Mouse (Mus musculus) left cerebral cortex, adult 18-20 months (tissue): ENCODE measurements around the gene Clec4f. TPM values are rescaled to one million over a fixed set of nuclear protein-coding genes. Genes with fewer than 3 reads are reported as not detected.
A peak's percentile ranks its signal among the peaks of the same experiment; 100 is the strongest.

Experiments used
- DNase-seq, 2 experiments: peaks; one replicate each; pipeline ENCODE4 v3.0.0; 2021 to 2022; ENCODE audit warnings: low spot score in 2 of 2, mixed read lengths in 1 of 2
- long read RNA-seq, 2 experiments: library from polyadenylated mRNA; stranded (forward); transcript quantifications; one replicate each; pipeline ENCODE4 v2.0.0; 2021
- total RNA-seq, 2 experiments: library from RNA; stranded (reverse); gene quantifications; 2 replicates each; pipeline ENCODE4 v1.2.3; 2021

The Clec4f gene
- not detected for total RNA-seq
- long read RNA-seq, experiment 1, result 0 reads
- long read RNA-seq, experiment 2, result 0 reads

- no peak for DNase-seq
Measured at GRCm38 (mm10) chr6:83656087-83656486, at the start of gene Clec4f. TSS of gene Clec4f (minus strand) at chr6:83656187.

GRCm38 (mm10) chr6:83704701-83705100 lies 48.7 kb upstream of the Clec4f start:
- DNase-seq, result no peak

GRCm38 (mm10) chr6:83704294-83704693 lies 48.3 kb upstream of the Clec4f start:
- no peak for DNase-seq

GRCm38 (mm10) chr6:83703722-83704078 lies 47.7 kb upstream of the Clec4f start:
- DNase-seq, result no peak

GRCm38 (mm10) chr6:83703000-83703721 lies 47.2 kb upstream of the Clec4f start:
- no peak for DNase-seq

GRCm38 (mm10) chr6:83702146-83702999 lies 46.4 kb upstream of the Clec4f start:
- DNase-seq, result no peak

GRCm38 (mm10) chr6:83701001-83701400 lies 45.0 kb upstream of the Clec4f start:
- DNase-seq, result no peak

GRCm38 (mm10) chr6:83699971-83700370 lies 44.0 kb upstream of the Clec4f start:
- DNase-seq, result no peak

- no peak for DNase-seq
Measured at GRCm38 (mm10) chr6:83697932-83698331, 41.9 kb upstream of the Clec4f start.

GRCm38 (mm10) chr6:83696684-83697083 lies 40.7 kb upstream of the Clec4f start:
- DNase-seq, result no peak

- no peak for DNase-seq
Measured at GRCm38 (mm10) chr6:83695731-83696130, 39.7 kb upstream of the Clec4f start.

GRCm38 (mm10) chr6:83693835-83694234 lies 37.8 kb upstream of the Clec4f start:
- peak in 1 of 2 experiments; percentile 58 for DNase-seq

- DNase-seq, result no peak
Measured at GRCm38 (mm10) chr6:83692962-83693361, 37.0 kb upstream of the Clec4f start.

GRCm38 (mm10) chr6:83690936-83691335 lies 34.9 kb upstream of the Clec4f start:
- no peak for DNase-seq

- peak in 1 of 2 experiments; percentile 21 for DNase-seq
Measured at GRCm38 (mm10) chr6:83690277-83690676, 34.3 kb upstream of the Clec4f start.

- no peak for DNase-seq
Measured at GRCm38 (mm10) chr6:83689374-83689773, 33.4 kb upstream of the Clec4f start.

- no peak for DNase-seq
Measured at GRCm38 (mm10) chr6:83677757-83678156, 21.8 kb upstream of the Clec4f start, which contains the start of gene Cd207. TSS of gene Cd207 (minus strand) at chr6:83677857.

GRCm38 (mm10) chr6:83673395-83673794 lies 17.4 kb upstream of the Clec4f start:
- peak; percentile 76 to 89 for DNase-seq

GRCm38 (mm10) chr6:83665009-83665408 lies 9.0 kb upstream of the Clec4f start:
- DNase-seq, result no peak

GRCm38 (mm10) chr6:83660821-83661220 lies 4.8 kb upstream of the Clec4f start:
- no peak for DNase-seq

GRCm38 (mm10) chr6:83646715-83647114 lies 9.3 kb downstream of the Clec4f start:
- DNase-seq, result no peak

GRCm38 (mm10) chr6:83635329-83635728 lies 20.7 kb downstream of the Clec4f start:
- DNase-seq, result no peak
